Mouse (Mus musculus): ENCODE measurements around the gene Bbs9.

Gene Bbs9

GRCm38 (mm10) chr9:22805981-22806380, 330.5 kb downstream of the Bbs9 start:
- no peak for DNase-seq (ENCODE audit: low spot score in 2 of 2)

GRCm38 (mm10) chr9:22806494-22806893, 331.0 kb downstream of the Bbs9 start:
- no peak for DNase-seq (ENCODE audit: low spot score in 2 of 2)

GRCm38 (mm10) chr9:22807693-22808092, 332.2 kb downstream of the Bbs9 start:
- DNase-seq (ENCODE audit: low spot score in 2 of 2): no peak

GRCm38 (mm10) chr9:22809621-22810126, 334.2 kb downstream of the Bbs9 start:
- DNase-seq (ENCODE audit: low spot score in 2 of 2): no peak

GRCm38 (mm10) chr9:22810454-22810853, 334.9 kb downstream of the Bbs9 start:
- no peak for DNase-seq (ENCODE audit: low spot score in 2 of 2)

GRCm38 (mm10) chr9:22811931-22812330, 336.4 kb downstream of the Bbs9 start:
- no peak for DNase-seq (ENCODE audit: low spot score in 2 of 2)

GRCm38 (mm10) chr9:22814407-22815092, 339.0 kb downstream of the Bbs9 start:
- no peak for DNase-seq (ENCODE audit: low spot score in 2 of 2)

- DNase-seq (ENCODE audit: low spot score in 2 of 2): no peak
These were observed 339.6 kb downstream of the Bbs9 start for GRCm38 (mm10) chr9:22815093-22815458.

GRCm38 (mm10) chr9:22819539-22819938, 344.0 kb downstream of the Bbs9 start:
- no peak for DNase-seq (ENCODE audit: low spot score in 2 of 2)

GRCm38 (mm10) chr9:22820646-22821185, 345.2 kb downstream of the Bbs9 start:
- DNase-seq (ENCODE audit: low spot score in 2 of 2): no peak

- no peak for DNase-seq (ENCODE audit: low spot score in 2 of 2)
These were observed 347.3 kb downstream of the Bbs9 start for GRCm38 (mm10) chr9:22822770-22823169.

GRCm38 (mm10) chr9:22823856-22824255, 348.3 kb downstream of the Bbs9 start:
- no peak for DNase-seq (ENCODE audit: low spot score in 2 of 2)

- no peak for DNase-seq (ENCODE audit: low spot score in 2 of 2)
These were observed 349.4 kb downstream of the Bbs9 start for GRCm38 (mm10) chr9:22824910-22825309.

- peak in 1 of 2 experiments; percentile 41 for DNase-seq (ENCODE audit: low spot score in 2 of 2)
These were observed 351.1 kb downstream of the Bbs9 start for GRCm38 (mm10) chr9:22826571-22826990.

GRCm38 (mm10) chr9:22827176-22827770, 351.8 kb downstream of the Bbs9 start:
- no peak for DNase-seq (ENCODE audit: low spot score in 2 of 2)

GRCm38 (mm10) chr9:22829212-22829960, 353.9 kb downstream of the Bbs9 start:
- DNase-seq (ENCODE audit: low spot score in 2 of 2): no peak

GRCm38 (mm10) chr9:22834994-22835512, 359.5 kb downstream of the Bbs9 start:
- DNase-seq (ENCODE audit: low spot score in 2 of 2): no peak

- DNase-seq (ENCODE audit: low spot score in 2 of 2): no peak
These were observed 361.5 kb downstream of the Bbs9 start for GRCm38 (mm10) chr9:22837000-22837399.

- no peak for DNase-seq (ENCODE audit: low spot score in 2 of 2)
These were observed 362.2 kb downstream of the Bbs9 start for GRCm38 (mm10) chr9:22837702-22838210.

- DNase-seq (ENCODE audit: low spot score in 2 of 2): no peak
These were observed 370.5 kb downstream of the Bbs9 start for GRCm38 (mm10) chr9:22846048-22846447.

GRCm38 (mm10) chr9:22846783-22847182, 371.3 kb downstream of the Bbs9 start:
- no peak for DNase-seq (ENCODE audit: low spot score in 2 of 2)

GRCm38 (mm10) chr9:22848800-22849199, 373.3 kb downstream of the Bbs9 start:
- DNase-seq (ENCODE audit: low spot score in 2 of 2): no peak
